Mouse (Mus musculus) MEL-GATA-1-ER (cell line): ENCODE data around the gene Gm10134.

Source experiments
- DNase-seq: peaks from one replicate; pipeline ENCODE4 v3.0.0-alpha.2; 2012; ENCODE audit warnings: low read depth; ENCODE audit errors: extremely low read depth

Gm10134 gene

GRCm38 (mm10) chr2:28532938-28533771 is 27.3 kb downstream of the Gm10134 start:
- DNase-seq, result no peak

- DNase-seq, result no peak
These were observed 28.1 kb downstream of the Gm10134 start for GRCm38 (mm10) chr2:28533901-28534435.

- DNase-seq, result no peak
These were observed 28.8 kb downstream of the Gm10134 start for GRCm38 (mm10) chr2:28534436-28535262.

- no peak for DNase-seq
These were observed 29.3 kb downstream of the Gm10134 start for GRCm38 (mm10) chr2:28535263-28535540.

GRCm38 (mm10) chr2:28535650-28536049 is 29.8 kb downstream of the Gm10134 start:
- no peak for DNase-seq

GRCm38 (mm10) chr2:28536166-28536565 is 30.3 kb downstream of the Gm10134 start:
- DNase-seq, result no peak

GRCm38 (mm10) chr2:28536766-28537633 is 31.1 kb downstream of the Gm10134 start:
- DNase-seq, result no peak

- no peak for DNase-seq
These were observed 31.7 kb downstream of the Gm10134 start for GRCm38 (mm10) chr2:28537634-28537920.

GRCm38 (mm10) chr2:28537995-28538816 is 32.3 kb downstream of the Gm10134 start:
- DNase-seq, result no peak

GRCm38 (mm10) chr2:28538817-28539128 is 32.9 kb downstream of the Gm10134 start:
- DNase-seq, result no peak

GRCm38 (mm10) chr2:28539206-28539605 is 33.3 kb downstream of the Gm10134 start:
- no peak for DNase-seq

GRCm38 (mm10) chr2:28539949-28540348 is 34.1 kb downstream of the Gm10134 start:
- DNase-seq, result no peak

- no peak for DNase-seq
These were observed 34.8 kb downstream of the Gm10134 start for GRCm38 (mm10) chr2:28540587-28541227.

GRCm38 (mm10) chr2:28543894-28544293 is 38.0 kb downstream of the Gm10134 start:
- DNase-seq, result no peak

- no peak for DNase-seq
These were observed 40.1 kb downstream of the Gm10134 start for GRCm38 (mm10) chr2:28545976-28546375.

GRCm38 (mm10) chr2:28546560-28546959 is 40.7 kb downstream of the Gm10134 start:
- DNase-seq, result no peak

GRCm38 (mm10) chr2:28547237-28548172 is 41.6 kb downstream of the Gm10134 start:
- DNase-seq, result peak; percentile 36

- no peak for DNase-seq
These were observed 43.3 kb downstream of the Gm10134 start for GRCm38 (mm10) chr2:28549157-28549556.

- no peak for DNase-seq
These were observed 46.4 kb downstream of the Gm10134 start for GRCm38 (mm10) chr2:28552301-28552700.
